Mouse (Mus musculus) liver, embryonic 14.5 days (tissue): ENCODE measurements around the gene Slc12a4. TPM values are rescaled to one million over a fixed set of nuclear protein-coding genes. Genes with fewer than 3 reads are reported as not detected.

Experiments
- ATAC-seq: fragments of 200-750 bp; cut with Nextera tagmentation; 2 replicates; pipeline ENCODE4 v1.8.0; 2017; ENCODE audit warnings: moderate number of reproducible peaks, mild to moderate bottlenecking, moderate library complexity; ENCODE audit not compliant: insufficient read depth
- DNase-seq, 3 experiments: peaks; one replicate each; pipeline ENCODE4 v3.0.0-alpha.2; 2012 to 2013; ENCODE audit warnings: low read depth in 3 of 3, low spot score in 3 of 3
- H3K27ac ChIP-seq: fragments of 300-500 bp; sonication (generic); 2 replicates; pipeline ENCODE4 v1.5.1; 2014; ENCODE audit warnings: moderate library complexity, mild to moderate bottlenecking, control low read depth, inconsistent platforms
- H3K27me3 ChIP-seq: fragments of 300-500 bp; sonication (generic); 2 replicates; pipeline ENCODE4 v1.6.1; 2014; ENCODE audit warnings: mild to moderate bottlenecking, low read length, moderate library complexity; ENCODE audit not compliant: control insufficient read depth, insufficient read depth
- H3K36me3 ChIP-seq: fragments of 300-500 bp; sonication (generic); replicated peaks from 2 replicates; pipeline ENCODE4 v1.6.1; 2014; ENCODE audit warnings: low read depth; ENCODE audit not compliant: control insufficient read depth, insufficient read depth
- H3K4me1 ChIP-seq, 2 experiments: fragments of 200-500 bp in 1 of 2; fragments of 300-500 bp in 1 of 2; sonication (generic) in 1 of 2; replicated peaks; 2 replicates each; pipeline ENCODE4 v1.6.1; 2012 to 2014; ENCODE audit warnings: antibody characterized with exemption in 1 of 2, inconsistent platforms in 1 of 2, low read length in 1 of 2; ENCODE audit not compliant: control insufficient read depth in 2 of 2, insufficient read depth in 2 of 2
- H3K4me2 ChIP-seq: fragments of 300-500 bp; sonication (generic); 2 replicates; pipeline ENCODE4 v1.6.1; 2014; ENCODE audit warnings: low read depth, mild to moderate bottlenecking, control low read depth, moderate library complexity
- H3K4me3 ChIP-seq, 2 experiments: fragments of 200-500 bp in 1 of 2; fragments of 300-500 bp in 1 of 2; sonication (generic) in 1 of 2; 2 replicates each; pipeline ENCODE4 v1.5.1; 2012 to 2014; ENCODE audit warnings: low read depth in 2 of 2, low read length in 2 of 2, mild to moderate bottlenecking in 2 of 2, control low read depth in 1 of 2, inconsistent platforms in 1 of 2, moderate library complexity in 1 of 2; ENCODE audit not compliant: insufficient read depth in 1 of 2
- H3K9ac ChIP-seq: fragments of 300-500 bp; sonication (generic); replicated peaks from 2 replicates; pipeline ENCODE4 v1.6.1; 2014; ENCODE audit warnings: mild to moderate bottlenecking, control low read depth, moderate library complexity
- H3K9me3 ChIP-seq: fragments of 300-500 bp; sonication (generic); 2 replicates; pipeline ENCODE4 v1.6.1; 2016; ENCODE audit warnings: low read length, mixed read lengths; ENCODE audit not compliant: control insufficient read depth
- CTCF ChIP-seq: IDR thresholded peaks from 2 replicates; pipeline ENCODE4 v1.5.1; 2016; ENCODE audit warnings: antibody characterized with exemption, low read depth, control low read depth
- EP300 ChIP-seq: IDR thresholded peaks from 2 replicates; pipeline ENCODE4 v1.6.1; 2016; ENCODE audit warnings: antibody characterized with exemption, low read depth
- WGBS: fragments of 180-500 bp; shearing (Covaris S2); extraction: QIAGEN DNeasy Blood & Tissue Kit; methylation state at CpG from one replicate; pipeline ENCODE4 v1.1.7; 2014; ENCODE audit not compliant: insufficient replicate concordance; 5-methylcytosine and 5-hydroxymethylcytosine counted together
- polyA plus RNA-seq, 2 experiments: library from polyadenylated mRNA; depleted of rRNA in 1 of 2; stranded (reverse) in 1 of 2; unstranded in 1 of 2; fragments of >200 nt; fragmentation: Nextera tagmentation in 1 of 2; extraction: Ambion mirVana in 1 of 2; gene quantifications; 2 replicates each; pipeline versions ENCODE4 v1.2.1 to v1.2.3; 2012 to 2014

Gene Slc12a4
- polyA plus RNA-seq, 2 experiments, result 6.9 to 11.1 TPM

DNA sequence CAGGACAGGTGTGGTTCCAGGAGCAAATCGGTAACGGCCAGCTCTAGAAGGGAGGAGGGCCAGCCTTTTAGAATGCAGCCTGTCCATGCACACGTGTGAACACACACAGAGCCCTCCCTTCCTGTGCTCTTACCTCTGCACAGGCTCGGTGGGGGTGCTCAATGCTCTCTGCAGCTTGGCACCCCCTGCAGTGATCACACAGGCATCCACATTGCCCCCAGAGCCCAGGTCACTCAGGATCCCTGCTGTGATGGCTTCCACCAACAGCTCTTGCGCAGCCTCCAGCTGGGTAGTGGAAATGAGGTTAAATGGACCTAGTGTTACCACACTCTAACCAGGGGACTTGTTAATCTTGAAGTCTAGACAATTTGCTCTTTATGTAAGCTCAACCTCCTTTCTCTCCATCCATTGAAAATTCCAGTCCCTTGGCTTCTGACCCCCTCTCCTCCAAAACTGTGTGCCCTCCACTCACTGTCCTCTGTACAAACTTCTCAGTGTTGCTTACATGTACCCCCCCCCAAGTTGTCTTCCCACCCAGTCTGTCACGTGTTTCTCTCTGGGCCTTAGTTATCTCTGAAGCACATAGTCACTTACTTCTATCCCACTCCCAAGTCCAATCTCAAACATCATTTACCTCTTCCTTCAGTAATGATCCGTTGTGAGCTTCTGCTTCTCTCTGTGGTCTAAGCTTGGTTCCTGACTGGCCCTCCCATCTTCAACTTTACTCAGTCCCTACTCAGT is 29.9 kb downstream of the Slc12a4 start:
- H3K4me1 ChIP-seq, result peaks cover 16 to 26% of the 10 kb centered on the region in 2 experiments
- H3K4me3 ChIP-seq, result peak overlapping the region; percentile 80 to 84
- H3K9me3 ChIP-seq, result no peaks in the 10 kb centered on the region
- TF ChIP-seq CTCF, result no peak
- no peak for TF ChIP-seq EP300
- no peaks in the 10 kb centered on the region for H3K27me3 ChIP-seq
- no peaks in the 10 kb centered on the region for H3K36me3 ChIP-seq
- no peak for ATAC-seq
- DNase-seq, result no peak
- 0 out of 2 replicates have a peak overlapping the region, but pooled peaks have one; percentile 9 for H3K9ac ChIP-seq
- peak overlapping the region; percentile 92 for H3K4me2 ChIP-seq
- H3K27ac ChIP-seq, result peak overlapping the region; percentile 25
- 16% methylated on average over 7 of the region's 7 CpGs for WGBS

DNA sequence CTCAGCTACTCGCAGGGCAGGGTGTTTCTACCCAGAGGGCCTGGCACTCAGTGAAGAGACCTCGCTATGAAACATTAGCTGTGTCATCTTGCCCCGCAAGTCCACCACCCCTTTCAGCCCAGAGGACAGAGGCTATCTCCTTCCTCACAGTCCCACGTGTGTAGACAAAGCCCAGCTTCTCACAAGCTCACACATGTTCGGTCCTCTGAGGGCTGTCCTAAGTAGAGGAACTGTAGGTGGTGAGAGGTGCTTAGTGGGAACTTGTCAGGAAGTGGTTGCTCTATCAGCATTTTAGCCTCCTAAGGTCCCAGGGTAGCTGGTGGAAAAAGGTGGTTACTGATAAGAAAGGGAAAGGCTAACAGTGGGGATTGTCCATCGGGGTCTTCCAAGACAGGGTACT is 30.8 kb downstream of the Slc12a4 start:
- Histone ChIP-seq H3K4me3 (no peak overlapping the region), H3K9me3 (no peaks in the 10 kb centered on the region), H3K27me3 (no peaks in the 10 kb centered on the region), H3K27ac (peak overlapping the region; percentile 25), H3K36me3 (no peaks in the 10 kb centered on the region), H3K4me1 (peaks cover 16 to 26% of the 10 kb centered on the region in 2 experiments), H3K9ac (no peak overlapping the region), H3K4me2 (peak overlapping the region; percentile 92)
- WGBS, result 12% methylated on average over 6 of the region's 6 CpGs
- ATAC-seq (no peak), DNase-seq (no peak)
- TF ChIP-seq EP300 (0 out of 2 replicates have a peak, but pooled peaks have one; percentile 10), CTCF (no peak)

DNA sequence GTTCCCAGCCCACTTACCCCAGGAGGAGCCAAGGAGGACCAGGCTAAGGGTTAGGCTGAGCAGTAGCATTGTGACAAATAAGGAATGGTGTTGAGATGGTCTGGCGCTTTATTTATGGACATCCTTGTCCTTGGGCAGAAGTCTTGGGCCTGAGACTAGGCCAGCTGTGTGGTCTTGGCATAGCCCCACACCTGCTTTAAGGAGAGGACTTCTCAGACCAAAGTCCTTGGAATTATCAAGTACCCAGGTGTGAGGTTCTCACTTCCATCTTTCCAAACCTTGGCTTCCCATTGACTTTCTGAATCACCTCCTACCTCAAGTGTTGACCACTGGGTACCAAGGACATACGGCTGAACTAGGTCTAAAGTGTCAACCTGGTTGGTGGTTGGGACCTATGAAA is 32.1 kb downstream of the Slc12a4 start, which contains the start of gene Ctrl:
TSS of gene Ctrl (minus strand) at position 101 of the 400 bp plus-strand sequence.
- Histone ChIP-seq H3K4me2 (no peak within 1 kb of the TSS), H3K9me3 (no peaks in the 10 kb centered on the region), H3K9ac (no peak within 1 kb of the TSS), H3K27me3 (no peaks in the 10 kb centered on the region), H3K4me1 (peaks cover 16 to 26% of the 10 kb centered on the region in 2 experiments), H3K4me3 (no peak within 1 kb of the TSS), H3K36me3 (no peaks in the 10 kb centered on the region), H3K27ac (no peak within 1 kb of the TSS)
- no peak for TF ChIP-seq EP300
- TF ChIP-seq CTCF, result no peak
- DNase-seq (no peak), ATAC-seq (no peak)
- 72% methylated on average over 2 of the region's 2 CpGs for WGBS

DNA sequence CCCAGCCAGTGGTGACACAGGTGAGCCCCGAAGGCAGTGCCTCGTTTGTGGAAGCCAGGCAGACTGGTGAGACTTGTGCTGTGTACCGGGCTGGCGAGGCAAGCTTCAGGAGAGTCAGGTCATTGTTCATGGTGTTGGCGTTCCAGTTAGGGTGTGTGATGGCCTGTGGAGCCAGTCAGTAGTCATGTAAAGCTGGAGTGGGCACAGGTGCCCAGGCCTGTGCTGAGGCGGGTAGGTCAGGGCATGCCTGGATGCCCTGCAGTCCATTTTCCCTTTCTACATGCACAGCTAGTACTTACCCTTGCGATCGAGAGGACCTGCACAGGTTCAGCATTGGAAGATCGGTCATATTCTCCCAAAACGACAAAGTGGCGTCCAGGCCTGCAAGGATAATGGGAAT is 33.4 kb downstream of the Slc12a4 start:
- no peak for DNase-seq
- H3K4me3 ChIP-seq, result no peak overlapping the region
- H3K9me3 ChIP-seq, result no peaks in the 10 kb centered on the region
- no peak overlapping the region for H3K27ac ChIP-seq
- no peak overlapping the region for H3K9ac ChIP-seq
- no peak for ATAC-seq
- H3K36me3 ChIP-seq, result no peaks in the 10 kb centered on the region
- H3K27me3 ChIP-seq, result no peaks in the 10 kb centered on the region
- no peak overlapping the region for H3K4me2 ChIP-seq
- H3K4me1 ChIP-seq, result peaks cover 14 to 19% of the 10 kb centered on the region in 2 experiments
- no peak for TF ChIP-seq CTCF
- no peak for TF ChIP-seq EP300
- 83% methylated on average over 11 of the region's 11 CpGs for WGBS

DNA sequence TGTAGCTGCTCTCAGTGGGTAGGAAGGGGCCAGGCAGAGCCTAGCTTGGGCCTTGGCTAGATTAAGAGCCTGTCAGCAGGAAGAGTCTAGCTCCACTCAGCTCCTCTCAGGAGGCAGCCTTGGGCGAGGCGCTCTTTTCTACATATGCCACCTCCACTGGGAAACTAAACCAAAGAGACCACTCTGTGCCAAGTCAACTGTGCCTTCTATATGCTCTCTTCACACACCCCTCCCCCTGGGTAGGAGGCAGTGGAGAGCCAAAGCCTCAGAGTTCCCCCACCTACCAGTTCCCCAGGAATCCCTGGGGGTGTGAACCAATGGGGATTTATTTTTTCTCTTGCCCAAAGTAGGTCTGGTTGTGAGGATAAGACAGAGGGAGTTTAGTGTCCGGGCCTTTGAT is 34.6 kb downstream of the Slc12a4 start:
- Histone ChIP-seq H3K27ac (no peak overlapping the region), H3K36me3 (no peaks in the 10 kb centered on the region), H3K4me2 (no peak overlapping the region), H3K9ac (no peak overlapping the region), H3K4me3 (no peak overlapping the region), H3K27me3 (no peaks in the 10 kb centered on the region), H3K4me1 (peaks cover 10 to 14% of the 10 kb centered on the region in 2 experiments), H3K9me3 (no peaks in the 10 kb centered on the region)
- 81% methylated on average over 3 of the region's 3 CpGs for WGBS
- no peak for ATAC-seq
- TF ChIP-seq CTCF (no peak), EP300 (no peak)
- DNase-seq, result no peak
